Mouse (Mus musculus) kidney, postnatal 4 days (tissue): ENCODE results near the gene Cfap299.
"Not testable (repeated sequence)": the region's sequence is repeated elsewhere in the genome, so short reads cannot be mapped to it uniquely, and the experiment has no call there.

ENCODE experiments used
- DNase-seq, 2 experiments: peaks; one replicate each; pipeline ENCODE4 v3.0.0; 2021; ENCODE audit warnings: mixed read lengths in 2 of 2

Cfap299 gene

GRCm38 (mm10) chr5:98328848-98329624 is at the start of gene Cfap299:
TSS of gene Cfap299 (plus strand) at chr5:98329304.
- peak; percentile 89 to 91 for DNase-seq

GRCm38 (mm10) chr5:98281993-98282392 is 47.1 kb upstream of the Cfap299 start:
- no peak for DNase-seq

GRCm38 (mm10) chr5:98283696-98284478 is 45.2 kb upstream of the Cfap299 start:
- peak; percentile 17 to 36 for DNase-seq

- DNase-seq = no peak
Measured at GRCm38 (mm10) chr5:98290642-98291041, 38.5 kb upstream of the Cfap299 start.

GRCm38 (mm10) chr5:98292388-98293048 is 36.6 kb upstream of the Cfap299 start:
- DNase-seq = no peak

GRCm38 (mm10) chr5:98293049-98293715 is 35.9 kb upstream of the Cfap299 start:
- no peak for DNase-seq

GRCm38 (mm10) chr5:98300079-98300478 is 29.0 kb upstream of the Cfap299 start:
- DNase-seq = no peak

GRCm38 (mm10) chr5:98305673-98306072 is 23.4 kb upstream of the Cfap299 start:
- no peak for DNase-seq

GRCm38 (mm10) chr5:98306528-98306927 is 22.6 kb upstream of the Cfap299 start:
- no peak for DNase-seq

GRCm38 (mm10) chr5:98326625-98327024 is 2.5 kb upstream of the Cfap299 start:
- no peak for DNase-seq

- not testable (repeated sequence) for DNase-seq
Measured at GRCm38 (mm10) chr5:98343751-98344150, 14.6 kb downstream of the Cfap299 start.

- DNase-seq = no peak
Measured at GRCm38 (mm10) chr5:98344581-98344980, 15.5 kb downstream of the Cfap299 start.

GRCm38 (mm10) chr5:98346067-98346466 is 17.0 kb downstream of the Cfap299 start:
- DNase-seq = peak; percentile 21 to 29

- peak; percentile 89 to 90 for DNase-seq
Measured at GRCm38 (mm10) chr5:98348605-98349004, 19.5 kb downstream of the Cfap299 start.

- DNase-seq = no peak
Measured at GRCm38 (mm10) chr5:98359912-98360311, 30.8 kb downstream of the Cfap299 start.

GRCm38 (mm10) chr5:98360792-98361419 is 31.8 kb downstream of the Cfap299 start:
- no peak for DNase-seq

- peak in 1 of 2 experiments; percentile 18 for DNase-seq
Measured at GRCm38 (mm10) chr5:98363428-98363827, 34.3 kb downstream of the Cfap299 start.

GRCm38 (mm10) chr5:98365340-98365739 is 36.2 kb downstream of the Cfap299 start:
- DNase-seq = no peak

- DNase-seq = peak in 1 of 2 experiments; percentile 16
Measured at GRCm38 (mm10) chr5:98368822-98369221, 39.7 kb downstream of the Cfap299 start.

- DNase-seq = no peak
Measured at GRCm38 (mm10) chr5:98369426-98369825, 40.3 kb downstream of the Cfap299 start.

GRCm38 (mm10) chr5:98376058-98376798 is 47.1 kb downstream of the Cfap299 start:
- DNase-seq = peak in 1 of 2 experiments; percentile 15

GRCm38 (mm10) chr5:98376799-98377090 is 47.6 kb downstream of the Cfap299 start:
- no peak for DNase-seq
